Comparison of ENCODE assay signal across 30 mouse cellular contexts in the genomic region with DNA sequence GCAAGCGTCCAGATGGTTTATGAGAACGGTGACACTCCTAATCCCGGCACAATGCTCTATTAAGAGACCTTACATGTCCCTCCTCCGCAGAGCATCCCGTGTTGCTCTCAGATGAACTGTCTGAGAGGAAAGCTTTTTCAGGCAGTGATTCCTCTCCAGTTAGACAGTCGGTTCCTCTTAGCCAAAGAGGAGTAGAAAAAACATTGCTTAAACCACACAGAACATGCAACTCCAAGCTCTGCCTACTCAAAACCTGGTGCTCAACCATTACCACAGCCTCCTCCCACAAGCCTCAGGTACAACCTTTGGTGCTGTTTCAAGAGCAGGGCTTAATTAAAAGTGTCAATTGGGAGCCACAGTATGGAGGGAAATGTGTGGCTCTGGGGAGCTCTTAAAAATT.
DNase-seq lines count a peak whose midpoint lies in the region; ATAC-seq and TF ChIP-seq lines count a peak whose summit lies in the region.
"Had no signal": no experiment of that assay in that cellular context is flagged by ENCODE, and none has a peak within 500 bp of the region (broad histone marks: within the 10 kb centered on the region; RNA-seq: fewer than 3 reads in every experiment).

No protein-coding gene starts in this region.

- peak overlapping the region; percentile 52 for H3K27ac ChIP-seq in neural tube, embryonic 13.5 days (replicated peaks)
- H3K27ac ChIP-seq in neural tube, embryonic 15.5 days (replicated peaks) = peak overlapping the region; percentile 60; the same call in 1 of the 2 replicates
- H3K27ac ChIP-seq in thymus, adult 2 months (ENCODE audit: control insufficient read depth, insufficient read depth, low read length) = no peak overlapping the region
- H3K27ac ChIP-seq: embryonic facial prominence, embryonic 10.5 days; embryonic facial prominence, embryonic 15.5 days; forebrain, embryonic 13.5 days; heart, embryonic 10.5 days; heart, embryonic 15.5 days; hindbrain, embryonic 12.5 days; limb, embryonic 13.5 days; lung, embryonic 15.5 days had no signal

- no peak for DNase-seq in frontal cortex, postnatal 14 days (ENCODE audit: low spot score in 2 of 2)
- DNase-seq in layer of hippocampus, adult 9-11 months = peak; percentile 65
- DNase-seq in layer of hippocampus, adult 11-12 months (ENCODE audit: low spot score) = no peak
- DNase-seq in neural tube, embryonic 10.5 days (ENCODE audit: extremely low spot score, low spot score) = no peak
- no peak for DNase-seq in thymus, adult 2 months
- DNase-seq: adrenal gland, adult 2 months; adrenal gland, postnatal 36 days; cerebellum, adult 2 months; cerebellum, postnatal 14 days; gastrocnemius, postnatal 25 days; heart, adult 11 months; kidney, adult 9 months; kidney, postnatal 25 days; right cerebral cortex, postnatal 25 days had no signal

- no peak for TF ChIP-seq POLR2A in thymus, adult 2 months (IDR thresholded peaks at IDR 0.05; ENCODE audit: control insufficient read depth, extremely low read depth, insufficient read depth, low read length, poor library complexity)

- no peak for TF ChIP-seq CTCF in thymus, adult 2 months (IDR thresholded peaks at IDR 0.05; ENCODE audit: borderline replicate concordance, control insufficient read depth, extremely low read depth, insufficient read depth, low read length, poor library complexity)

- 43% methylated on average over 6 of the region's 6 CpGs for WGBS in neural tube, embryonic 13.5 days
- 36% methylated on average over 6 of the region's 6 CpGs for WGBS in neural tube, embryonic 15.5 days
- 88% methylated on average over 6 of the region's 6 CpGs for WGBS in thymus, adult 2 months

- no peak overlapping the region for H3K4me3 ChIP-seq in neural tube, embryonic 13.5 days
- H3K4me3 ChIP-seq in neural tube, embryonic 15.5 days (replicated peaks) = no peak overlapping the region
- no peak overlapping the region for H3K4me3 ChIP-seq in thymus, adult 2 months (ENCODE audit: control insufficient read depth, insufficient read depth, low read length)
- H3K4me3 ChIP-seq: embryonic facial prominence, embryonic 10.5 days; embryonic facial prominence, embryonic 15.5 days; forebrain, embryonic 13.5 days; heart, embryonic 10.5 days; heart, embryonic 15.5 days; hindbrain, embryonic 12.5 days; limb, embryonic 13.5 days; lung, embryonic 15.5 days had no signal

- no peaks in the 10 kb centered on the region for H3K36me3 ChIP-seq in neural tube, embryonic 13.5 days
- H3K36me3 ChIP-seq in neural tube, embryonic 15.5 days = no peaks in the 10 kb centered on the region
- H3K36me3 ChIP-seq in thymus, adult 2 months (ENCODE audit: control insufficient read depth, insufficient read depth, low read length) = no peaks in the 10 kb centered on the region
- H3K36me3 ChIP-seq: embryonic facial prominence, embryonic 10.5 days; embryonic facial prominence, embryonic 15.5 days; heart, embryonic 10.5 days; heart, embryonic 15.5 days; hindbrain, embryonic 12.5 days; limb, embryonic 13.5 days; lung, embryonic 15.5 days had no signal

- no peak overlapping the region for H3K4me2 ChIP-seq in neural tube, embryonic 13.5 days
- H3K4me2 ChIP-seq in neural tube, embryonic 15.5 days = no peak overlapping the region
- H3K4me2 ChIP-seq: embryonic facial prominence, embryonic 15.5 days; forebrain, embryonic 13.5 days; heart, embryonic 15.5 days; hindbrain, embryonic 12.5 days; limb, embryonic 13.5 days; liver, embryonic 11.5 days; lung, embryonic 15.5 days; midbrain, embryonic 11.5 days had no signal

- no peaks in the 10 kb centered on the region for H3K27me3 ChIP-seq in neural tube, embryonic 13.5 days
- no peaks in the 10 kb centered on the region for H3K27me3 ChIP-seq in neural tube, embryonic 15.5 days (replicated peaks)
- no peaks in the 10 kb centered on the region for H3K27me3 ChIP-seq in thymus, adult 2 months (ENCODE audit: control insufficient read depth, insufficient read depth, low read length)
- H3K27me3 ChIP-seq: CH12.LX; embryonic facial prominence, embryonic 15.5 days; forebrain, embryonic 13.5 days; heart, embryonic 15.5 days; hindbrain, embryonic 12.5 days; limb, embryonic 13.5 days; lung, embryonic 15.5 days had no signal

- H3K9me3 ChIP-seq in neural tube, embryonic 13.5 days = no peaks in the 10 kb centered on the region
- no peaks in the 10 kb centered on the region for H3K9me3 ChIP-seq in neural tube, embryonic 15.5 days (replicated peaks)
- H3K9me3 ChIP-seq: embryonic facial prominence, embryonic 10.5 days; embryonic facial prominence, embryonic 15.5 days; forebrain, embryonic 13.5 days; heart, embryonic 10.5 days; heart, embryonic 15.5 days; hindbrain, embryonic 12.5 days; limb, embryonic 13.5 days; lung, embryonic 15.5 days had no signal

- H3K4me1 ChIP-seq in neural tube, embryonic 13.5 days (replicated peaks) = peaks cover 43% of the 10 kb centered on the region
- peaks cover 45% of the 10 kb centered on the region for H3K4me1 ChIP-seq in neural tube, embryonic 15.5 days
- no peaks in the 10 kb centered on the region for H3K4me1 ChIP-seq in thymus, adult 2 months (replicated peaks; ENCODE audit: control insufficient read depth, insufficient read depth, low read length)
- H3K4me1 ChIP-seq: lung, embryonic 15.5 days had no signal

- peak; percentile 73 for ATAC-seq in frontal cortex, adult (ENCODE audit: low TSS enrichment)
- ATAC-seq in neural tube, embryonic 13.5 days (ENCODE audit: low read depth) = no peak
- no peak for ATAC-seq in neural tube, embryonic 15.5 days (ENCODE audit: low FRiP score)
- ATAC-seq: activated CD4-positive, CD25-positive, alpha-beta regulatory T cell, adult 4 months; forebrain, embryonic 13.5 days; intestine, postnatal 0 days had no signal

- no peak overlapping the region for H3K9ac ChIP-seq in neural tube, embryonic 13.5 days
- H3K9ac ChIP-seq in neural tube, embryonic 15.5 days (replicated peaks) = no peak overlapping the region
- H3K9ac ChIP-seq: embryonic facial prominence, embryonic 15.5 days; forebrain, embryonic 13.5 days; heart, embryonic 15.5 days; hindbrain, embryonic 12.5 days; limb, embryonic 13.5 days; lung, embryonic 15.5 days had no signal
